Mouse (Mus musculus): ENCODE results near the gene Mea1.

The Mea1 gene

DNA sequence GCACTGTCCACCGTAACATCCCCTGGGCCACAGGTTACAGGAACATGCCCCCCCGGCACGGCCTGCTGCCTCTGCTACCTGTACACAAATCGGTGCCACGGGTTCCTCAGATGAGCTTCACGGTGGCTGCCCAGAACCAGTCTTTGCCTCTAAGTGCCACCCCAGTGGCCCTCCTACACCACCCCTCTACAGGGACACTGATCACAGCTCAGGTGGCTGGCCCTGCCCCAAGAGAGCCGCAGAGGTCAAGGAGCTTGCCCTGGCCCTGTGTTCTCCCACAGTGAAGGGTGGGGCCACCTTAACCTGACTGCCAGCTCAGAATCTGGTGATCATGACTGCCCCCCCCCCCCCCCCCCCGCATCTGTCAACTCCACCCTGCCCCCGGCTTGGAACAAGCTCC, at the start of gene Mea1:
Gene Mea1 (plus strand): TSS at position 378 of the 400 bp plus-strand sequence.
- in situ Hi-C loops (cut with MboI, MseI), result no loop called here

DNA sequence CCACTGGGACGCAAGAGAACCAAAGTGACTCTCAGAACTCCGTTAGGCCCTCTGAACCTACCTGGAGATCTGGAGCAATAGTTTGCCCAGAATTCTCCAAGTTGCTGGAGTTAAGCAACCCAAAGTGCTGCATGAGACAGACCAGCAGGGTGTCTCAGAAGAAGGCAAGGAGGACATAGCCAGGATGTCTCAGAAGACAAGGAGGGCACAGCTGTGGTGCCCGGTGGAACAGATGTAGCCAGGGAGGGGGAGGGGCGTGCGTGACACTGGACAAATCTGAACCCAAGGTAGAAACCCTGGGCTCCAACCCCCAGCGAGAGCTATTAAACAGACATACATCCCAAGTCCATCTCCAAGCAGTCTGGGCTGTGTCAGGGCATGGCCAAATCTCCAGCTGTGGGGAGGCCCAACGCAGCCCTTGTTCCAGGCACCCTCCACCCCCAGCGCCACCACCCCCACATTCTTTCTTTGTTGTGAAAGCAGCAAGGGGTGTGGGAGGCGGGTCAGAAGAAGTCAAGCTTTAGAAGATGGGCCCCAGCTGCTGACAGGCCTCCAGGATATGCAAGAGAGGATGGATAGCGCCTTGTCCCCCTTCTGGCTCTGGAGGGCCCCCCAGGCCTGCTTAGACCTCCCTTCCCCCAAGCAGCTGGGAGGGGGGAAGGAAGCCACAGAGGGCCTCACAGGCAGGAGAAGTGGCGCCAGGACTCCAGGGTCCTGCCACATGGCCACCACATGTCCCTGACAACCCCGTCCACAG, 48.7 kb upstream of the Mea1 start:
- in situ Hi-C loops (cut with MboI, MseI), result no loop called here

DNA sequence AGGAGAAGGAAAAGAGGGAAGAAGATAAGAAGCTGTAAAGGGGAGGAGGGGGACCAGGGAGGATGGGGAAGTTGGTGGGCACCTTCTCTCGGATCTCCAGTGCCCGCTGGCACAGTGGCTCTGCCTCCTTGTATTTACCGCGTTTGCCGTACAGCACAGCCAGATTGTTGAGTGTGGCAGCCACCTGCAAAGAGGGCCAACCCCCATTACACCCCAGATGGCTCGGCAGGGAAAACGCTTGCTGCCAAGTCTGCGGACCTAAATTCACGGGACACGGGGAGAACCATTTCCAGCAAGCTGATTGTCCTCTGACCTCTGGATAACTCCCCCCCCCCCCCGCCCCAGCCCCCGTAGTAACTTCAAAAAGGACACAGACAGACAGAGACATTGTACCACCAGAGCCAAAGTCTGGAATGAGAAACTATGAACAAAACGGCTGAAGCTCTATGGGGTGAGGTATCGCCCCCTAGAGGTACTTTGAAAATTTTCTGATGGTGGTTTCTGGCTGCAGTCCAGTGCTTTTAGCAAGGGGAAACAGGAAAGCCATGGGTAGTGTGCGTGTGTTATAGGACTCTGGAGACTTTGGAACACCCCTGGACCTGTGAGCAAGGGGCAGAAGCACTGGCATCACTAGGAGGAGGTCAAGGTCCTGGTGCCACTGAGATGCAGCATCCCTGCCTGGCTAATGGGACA, 41.6 kb upstream of the Mea1 start:
- in situ Hi-C loops (cut with MboI, MseI), result no loop called here

DNA sequence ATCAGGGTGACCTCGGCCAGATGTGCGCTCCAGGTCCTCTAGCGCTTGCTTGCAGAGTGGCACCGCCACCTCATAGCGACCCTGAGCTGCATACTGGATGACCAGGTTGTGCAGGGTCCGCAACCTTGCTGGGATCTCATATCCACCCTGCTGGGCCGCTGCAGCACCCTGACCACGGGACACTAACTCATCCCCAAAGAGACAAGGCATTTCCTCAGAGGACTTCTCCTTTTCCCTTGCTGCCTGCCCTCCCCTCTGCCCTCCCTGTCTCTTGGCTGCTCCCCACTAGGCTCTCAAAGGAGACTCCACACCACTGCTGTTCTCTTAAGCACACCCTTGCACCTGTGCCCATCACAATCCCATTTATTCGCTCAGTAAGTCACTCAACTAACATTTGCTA, 38.7 kb upstream of the Mea1 start:
- in situ Hi-C loops (cut with MboI, MseI), result no loop called here

DNA sequence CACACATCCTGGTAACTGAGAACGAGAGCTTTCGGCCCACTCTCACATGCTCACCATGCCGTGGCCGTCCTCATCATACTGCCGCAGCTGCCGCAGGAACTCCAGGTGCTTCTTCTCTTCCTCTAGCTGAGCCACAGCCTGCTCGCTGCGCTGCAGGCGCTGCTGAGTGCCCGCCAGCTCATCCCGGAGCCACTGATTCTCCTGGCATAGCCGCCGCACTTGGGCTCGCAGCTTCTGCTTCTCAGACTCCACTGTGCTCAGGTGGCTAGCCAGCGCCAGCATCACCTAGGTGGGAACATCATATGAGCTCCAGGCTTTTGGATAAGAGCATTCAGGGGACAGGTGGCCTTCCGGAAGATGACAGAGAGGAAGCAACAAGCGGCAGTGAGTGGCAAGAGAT, 36.5 kb upstream of the Mea1 start:
- in situ Hi-C loops (cut with MboI, MseI), result no loop called here

DNA sequence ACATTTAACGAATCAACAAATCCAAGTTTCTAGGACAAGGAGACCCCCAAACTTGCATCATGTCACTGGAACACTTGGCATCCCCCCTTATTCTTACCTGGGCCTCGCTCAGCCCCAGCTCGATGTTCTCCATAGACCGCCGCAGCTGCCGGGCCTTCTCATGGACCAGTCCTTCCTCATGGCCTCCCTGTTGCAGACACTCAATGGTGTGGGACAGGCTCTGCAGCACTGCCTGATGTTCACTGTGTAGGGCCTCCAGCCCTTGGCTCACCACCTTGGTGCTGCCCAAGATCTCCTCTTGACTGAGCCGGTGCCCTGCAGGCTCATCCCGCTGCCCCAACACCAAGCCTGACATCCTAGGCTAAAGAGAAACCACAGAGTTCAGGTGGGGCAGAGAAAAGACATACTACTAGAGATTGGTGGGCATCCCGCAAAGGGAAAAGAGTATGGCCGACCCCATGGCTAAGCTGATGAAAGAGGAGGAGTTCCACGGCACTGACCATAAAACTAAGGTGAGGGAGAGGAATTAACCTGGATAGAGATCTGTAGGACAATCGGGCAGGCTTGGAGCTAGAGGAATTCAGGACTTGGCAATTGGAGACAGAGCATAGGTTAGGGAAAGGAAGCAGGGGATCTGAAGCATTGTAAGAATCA, 34.3 kb upstream of the Mea1 start:
- in situ Hi-C loops (cut with MboI, MseI), result no loop called here

DNA sequence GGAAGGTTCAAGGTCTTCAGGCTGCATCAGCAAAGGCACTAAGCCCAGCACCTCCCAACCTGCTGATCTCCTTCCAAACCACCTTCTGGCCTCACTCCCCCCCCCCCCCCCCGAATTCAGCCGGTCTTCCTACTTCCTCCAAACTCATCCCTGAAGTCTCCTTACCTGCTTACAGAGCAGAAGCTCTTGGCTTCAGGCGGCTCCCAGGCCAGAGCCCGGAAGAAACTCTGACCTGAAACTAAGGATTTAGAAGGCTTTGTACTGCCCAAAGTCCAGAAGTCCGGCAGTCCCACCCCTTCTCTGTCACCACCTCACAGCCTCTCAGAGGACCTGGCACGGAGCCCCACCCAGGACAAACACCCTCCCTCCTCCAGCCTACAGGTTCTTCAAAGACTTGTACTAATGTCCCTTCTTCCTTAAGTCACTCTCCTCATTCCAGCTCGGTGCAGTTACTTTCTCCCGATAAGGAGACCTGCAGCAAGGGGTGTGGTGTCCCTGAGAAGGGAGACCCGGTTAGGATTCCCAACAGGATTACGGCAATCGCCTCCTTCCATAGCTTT, 33.6 kb upstream of the Mea1 start:
- in situ Hi-C loops (cut with MboI, MseI), result loop anchor here (5.0 kb wide), 1 partner anchor 93 kb away; no protein-coding TSS in a partner anchor

DNA sequence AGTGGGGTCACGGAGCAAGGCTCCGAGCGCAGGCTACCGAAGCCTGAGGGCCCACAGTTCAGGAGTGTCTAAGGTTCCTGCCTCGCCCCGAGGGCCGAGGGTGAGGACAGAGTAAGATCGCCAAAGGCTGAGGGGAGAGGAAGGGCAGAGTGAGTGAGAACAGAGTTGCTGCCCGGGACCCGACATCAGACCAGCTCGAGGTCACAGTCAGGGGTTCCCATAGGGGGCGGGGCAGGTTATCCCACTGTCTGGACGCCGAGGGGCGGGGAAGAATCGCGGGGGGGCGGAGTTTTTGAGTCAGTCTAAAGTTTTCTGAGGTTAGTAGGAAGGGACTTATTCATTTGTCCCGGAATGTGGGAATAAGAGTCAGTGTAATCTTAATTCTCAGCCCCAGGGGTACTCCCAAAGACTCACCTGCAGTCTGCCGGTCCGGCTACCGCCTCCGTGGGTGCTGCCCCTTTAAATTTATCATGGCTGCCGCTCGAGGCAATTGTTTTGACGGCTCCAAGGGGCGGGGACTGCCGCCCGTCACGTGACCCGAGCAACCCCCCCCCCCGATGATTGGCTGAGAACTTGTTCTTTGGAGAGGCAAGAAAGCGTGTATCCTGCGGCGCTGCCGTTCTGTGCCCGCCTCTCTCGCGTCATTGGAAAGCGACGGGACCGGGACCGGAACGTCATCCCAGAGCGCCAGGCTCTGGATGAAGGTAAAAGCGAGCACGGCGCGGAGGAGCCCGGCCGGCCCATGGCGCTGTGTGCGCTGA, 32.9 kb upstream of the Mea1 start, which contains the start of the genes Klc4 and Mrpl2:
Gene Klc4 (minus strand): TSS at position 462 of the 761 bp plus-strand sequence.
Gene Mrpl2 (plus strand): TSS at position 669 of the 761 bp plus-strand sequence.
- in situ Hi-C loops (cut with MboI, MseI), result loop anchor here (5.0 kb wide), 1 partner anchor 93 kb away; no protein-coding TSS in a partner anchor

DNA sequence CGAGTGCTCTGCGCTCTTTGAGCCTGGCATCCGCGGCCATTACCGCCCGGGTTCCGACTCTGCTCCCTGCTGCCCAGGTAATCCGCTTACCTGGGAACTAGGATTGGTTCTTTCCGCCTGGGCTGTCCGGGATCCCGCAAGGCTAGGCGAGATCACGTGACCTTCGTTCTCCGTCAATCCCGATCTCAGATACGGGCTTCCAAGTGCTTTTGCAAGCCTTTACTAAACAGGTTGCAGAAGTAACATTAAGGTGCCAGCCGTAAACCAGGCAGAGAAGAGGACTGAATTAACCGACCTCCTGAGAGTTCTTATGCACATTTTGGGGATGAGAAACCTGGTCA, 32.3 kb upstream of the Mea1 start:
- in situ Hi-C loops (cut with MboI, MseI), result loop anchor here (5.0 kb wide), 1 partner anchor 94 kb away; no protein-coding TSS in a partner anchor

DNA sequence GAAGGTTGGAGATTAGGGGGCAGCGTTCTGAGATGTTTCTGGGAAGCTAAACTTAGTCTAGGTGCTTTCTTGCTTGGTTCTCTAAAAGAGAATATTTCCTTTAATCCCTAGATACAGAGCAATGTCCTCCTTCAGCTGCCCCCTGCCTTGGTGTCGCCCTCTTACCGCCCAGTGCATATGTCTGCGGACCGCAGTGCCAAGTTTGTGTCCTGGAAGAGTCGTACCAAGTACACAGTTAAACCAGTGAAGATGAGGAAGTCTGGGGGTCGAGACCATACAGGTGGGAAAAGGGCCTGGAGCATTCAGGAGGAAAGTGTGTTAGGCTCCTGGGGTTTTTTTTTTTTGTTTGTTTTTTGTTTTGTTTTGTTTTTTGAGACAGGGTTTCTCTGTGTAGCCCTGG, 31.3 kb upstream of the Mea1 start:
- in situ Hi-C loops (cut with MboI, MseI), result loop anchor here (5.0 kb wide), 1 partner anchor 95 kb away; no protein-coding TSS in a partner anchor

DNA sequence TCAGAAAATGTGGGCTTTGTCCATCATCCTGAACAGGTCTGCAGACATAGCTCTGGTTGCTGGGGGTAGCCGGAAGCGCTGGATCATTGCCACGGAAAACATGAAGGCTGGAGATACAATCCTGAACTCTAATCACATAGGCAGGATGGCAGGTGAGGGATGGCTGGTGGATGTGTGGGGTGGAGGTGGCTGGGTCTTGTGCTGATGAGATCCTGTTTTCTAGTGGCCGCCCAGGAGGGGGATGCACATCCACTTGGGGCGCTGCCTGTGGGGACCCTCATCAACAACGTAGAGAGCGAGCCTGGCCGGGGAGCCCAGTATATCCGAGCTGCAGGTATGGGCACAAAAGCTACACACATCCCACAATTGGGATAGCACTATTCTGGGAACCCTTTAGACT, 30.2 kb upstream of the Mea1 start:
- in situ Hi-C loops (cut with MboI, MseI), result loop anchor here (5.0 kb wide), 1 partner anchor 96 kb away; no protein-coding TSS in a partner anchor

DNA sequence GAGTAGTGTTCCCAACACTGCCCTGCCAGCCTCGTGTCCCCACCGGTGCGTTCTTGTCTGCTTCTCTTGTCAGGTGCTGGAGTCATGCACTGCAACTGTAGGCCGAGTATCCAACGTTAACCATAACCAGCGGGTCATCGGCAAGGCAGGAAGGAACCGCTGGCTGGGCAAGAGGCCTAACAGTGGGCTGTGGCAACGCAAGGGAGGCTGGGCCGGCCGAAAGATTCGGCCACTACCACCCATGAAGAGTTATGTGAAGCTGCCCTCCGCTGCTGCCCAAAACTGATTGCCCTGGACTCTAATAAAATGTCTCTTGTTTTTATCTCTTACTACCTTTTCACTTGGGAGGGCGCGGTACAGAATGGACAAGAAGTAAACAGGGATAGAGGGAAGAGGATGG, 28.8 kb upstream of the Mea1 start:
- in situ Hi-C loops (cut with MboI, MseI), result loop anchor here (5.0 kb wide), 1 partner anchor 98 kb away; no protein-coding TSS in a partner anchor

DNA sequence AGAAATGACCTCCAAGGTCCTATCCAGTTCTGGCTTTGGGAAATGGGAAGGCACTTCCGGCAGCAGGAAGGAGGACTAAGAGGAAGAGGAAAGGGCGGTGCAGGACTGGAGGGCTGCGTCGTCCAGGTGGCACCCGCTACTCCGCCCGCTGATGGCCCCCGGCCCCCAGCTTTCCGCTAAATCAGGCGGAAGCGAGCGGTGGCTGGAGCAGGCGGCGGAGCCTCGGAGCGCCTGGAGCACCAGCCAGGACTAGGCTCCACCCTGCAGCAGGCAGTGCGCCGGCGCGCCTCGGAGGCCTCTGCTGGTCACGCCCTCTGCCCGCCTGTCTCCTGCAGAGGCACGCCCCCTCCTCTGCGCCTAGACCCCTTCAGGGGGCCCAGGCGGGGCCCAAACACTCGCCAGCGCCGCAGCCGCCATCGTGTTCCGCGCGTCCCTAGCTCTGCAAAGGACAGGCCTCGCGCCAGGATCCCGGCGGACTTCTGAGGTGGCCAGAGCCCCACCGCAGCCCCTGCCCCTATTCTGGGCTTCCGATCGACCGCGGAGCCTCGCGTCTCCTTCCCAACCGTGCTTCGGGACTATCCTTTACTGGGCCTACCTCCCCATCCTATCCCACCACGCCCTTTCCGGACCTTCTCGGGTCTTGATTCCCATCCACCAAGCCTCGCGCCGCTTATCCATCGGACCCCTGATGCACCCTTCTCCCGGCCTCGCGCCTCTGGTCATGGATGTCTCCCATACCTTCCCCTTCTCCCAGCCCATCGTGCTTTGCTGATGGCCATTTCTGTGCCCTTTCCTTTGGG, 28.2 kb upstream of the Mea1 start, which contains the start of gene Cul7:
Gene Cul7 (plus strand): TSS at position 106 of the 800 bp plus-strand sequence.
- in situ Hi-C loops (cut with MboI, MseI), result no loop called here

DNA sequence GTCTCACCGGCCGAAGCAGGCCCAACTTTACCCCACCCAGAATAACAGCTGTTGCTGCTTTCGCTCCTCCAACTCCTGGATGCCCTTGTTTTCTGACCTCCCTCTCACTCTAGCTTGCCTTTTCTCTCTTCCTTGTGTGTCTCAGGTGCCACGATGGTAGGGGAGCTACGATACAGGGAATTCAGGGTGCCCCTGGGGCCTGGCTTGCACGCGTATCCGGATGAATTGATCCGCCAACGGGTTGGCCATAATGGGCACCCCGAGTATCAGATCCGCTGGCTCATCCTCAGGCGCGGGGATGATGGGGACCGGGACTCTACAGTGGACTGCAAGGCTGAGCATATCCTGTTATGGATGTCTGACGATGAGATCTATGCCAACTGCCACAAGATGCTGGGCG, 27.3 kb upstream of the Mea1 start:
- in situ Hi-C loops (cut with MboI, MseI), result no loop called here

DNA sequence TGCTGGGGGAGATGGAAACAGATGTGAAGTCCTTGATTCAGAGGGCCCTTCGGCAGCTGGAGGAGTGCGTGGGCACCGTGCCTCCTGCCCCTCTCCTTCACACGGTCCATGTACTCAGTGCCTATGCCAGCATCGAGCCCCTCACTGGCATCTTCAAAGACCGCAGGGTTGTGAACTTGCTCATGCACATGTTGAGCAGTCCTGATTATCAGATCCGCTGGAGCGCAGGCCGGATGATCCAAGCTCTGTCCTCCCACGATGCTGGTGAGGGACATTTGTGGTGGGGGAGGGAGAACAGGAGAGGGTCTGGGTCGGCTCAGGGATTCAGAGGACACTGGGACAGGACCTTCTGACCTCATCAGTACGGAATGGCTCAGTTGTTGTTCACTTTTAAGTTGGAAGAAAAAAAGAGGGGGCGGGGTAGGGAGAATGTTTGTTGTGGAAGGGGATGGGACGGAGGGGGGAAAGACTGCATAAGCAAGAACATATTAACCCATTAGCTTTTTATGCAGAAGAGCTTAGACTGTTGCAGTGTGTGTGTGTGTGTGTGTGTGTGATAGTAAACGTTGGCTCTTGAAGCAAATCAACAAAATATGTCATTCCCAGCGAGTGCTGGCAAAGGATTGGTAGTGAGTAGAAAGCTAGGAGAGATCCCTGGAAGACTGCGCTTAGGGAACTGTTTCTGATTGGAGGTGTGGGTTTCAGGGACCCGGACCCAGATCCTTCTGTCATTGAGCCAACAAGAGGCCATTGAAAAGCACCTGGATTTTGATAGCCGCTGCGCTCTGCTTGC, 26.6 kb upstream of the Mea1 start:
- in situ Hi-C loops (cut with MboI, MseI), result no loop called here

DNA sequence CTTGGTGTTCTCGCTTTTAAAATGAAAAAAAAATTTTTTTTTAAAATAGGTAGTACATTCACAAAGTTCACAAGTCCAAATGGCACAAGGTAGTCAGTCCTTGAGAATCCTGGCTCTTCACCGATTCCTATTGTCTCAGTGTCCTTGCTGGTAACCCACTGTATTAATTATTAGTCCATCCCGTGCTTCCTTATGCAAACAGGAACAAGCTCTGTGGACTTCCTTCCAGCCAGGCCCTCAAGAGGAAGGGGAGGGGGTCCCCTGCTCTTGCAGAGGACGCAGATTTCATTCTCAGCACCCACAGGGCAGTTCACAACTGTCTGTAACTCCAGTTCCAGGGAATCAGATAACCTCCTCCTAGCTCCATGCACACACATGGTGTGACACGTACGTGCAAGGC, 22.5 kb upstream of the Mea1 start:
- in situ Hi-C loops (cut with MboI, MseI), result no loop called here

DNA sequence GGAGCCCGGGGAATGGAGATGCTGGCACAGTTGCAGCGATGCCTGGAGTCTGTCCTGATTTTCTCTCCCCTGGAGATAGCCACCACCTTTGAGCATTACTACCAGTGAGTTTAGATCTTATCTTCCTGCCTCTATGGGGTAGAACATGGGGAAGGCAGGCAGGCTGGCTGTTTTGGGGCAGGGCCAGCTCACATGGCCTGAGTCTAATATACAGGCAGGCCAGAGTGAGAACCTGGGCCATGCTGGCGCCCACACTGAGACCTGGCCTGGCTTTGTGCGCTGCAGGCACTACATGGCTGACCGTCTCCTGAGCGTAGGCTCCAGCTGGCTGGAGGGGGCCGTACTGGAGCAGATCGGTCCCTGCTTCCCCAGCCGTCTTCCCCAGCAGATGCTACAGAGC, 17.2 kb upstream of the Mea1 start:
- in situ Hi-C loops (cut with MboI, MseI), result no loop called here

DNA sequence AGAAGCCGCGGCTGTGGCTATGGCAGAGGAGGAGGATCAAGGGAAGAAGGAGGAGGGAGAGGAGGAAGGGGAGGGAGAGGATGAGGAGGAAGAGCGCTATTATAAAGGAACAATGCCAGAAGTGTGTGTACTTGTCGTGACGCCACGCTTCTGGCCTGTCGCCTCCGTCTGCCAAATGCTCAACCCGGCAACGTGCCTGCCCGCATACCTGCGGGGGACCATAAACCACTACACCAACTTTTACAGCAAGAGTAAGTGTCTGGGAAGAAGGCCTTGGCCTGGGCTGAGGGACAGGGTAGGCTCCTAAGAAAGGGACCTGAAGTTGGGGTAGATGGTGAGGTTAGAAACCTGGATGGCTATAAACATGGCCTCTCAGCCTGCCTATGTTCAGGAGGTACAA, 16.6 kb upstream of the Mea1 start:
- in situ Hi-C loops (cut with MboI, MseI), result no loop called here

DNA sequence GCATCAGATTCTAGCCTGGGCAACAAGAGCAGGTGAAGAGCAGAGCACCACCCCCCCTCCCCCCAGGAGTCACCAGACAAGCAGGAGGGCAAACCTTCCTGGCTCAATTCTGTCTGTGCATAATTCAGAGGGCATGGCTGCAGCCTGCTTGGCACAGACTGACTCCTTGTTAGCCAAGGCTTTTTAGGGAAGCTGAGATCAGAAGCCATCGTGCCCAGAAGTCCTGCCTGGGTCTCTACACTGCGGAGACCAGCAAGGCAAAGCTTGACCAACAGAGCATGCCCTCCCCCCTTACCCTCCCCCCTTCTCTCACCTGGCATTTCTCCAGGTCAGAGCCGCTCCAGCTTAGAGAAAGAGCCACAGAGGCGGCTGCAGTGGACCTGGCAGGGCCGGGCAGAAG, 15.9 kb upstream of the Mea1 start:
- in situ Hi-C loops (cut with MboI, MseI), result no loop called here

DNA sequence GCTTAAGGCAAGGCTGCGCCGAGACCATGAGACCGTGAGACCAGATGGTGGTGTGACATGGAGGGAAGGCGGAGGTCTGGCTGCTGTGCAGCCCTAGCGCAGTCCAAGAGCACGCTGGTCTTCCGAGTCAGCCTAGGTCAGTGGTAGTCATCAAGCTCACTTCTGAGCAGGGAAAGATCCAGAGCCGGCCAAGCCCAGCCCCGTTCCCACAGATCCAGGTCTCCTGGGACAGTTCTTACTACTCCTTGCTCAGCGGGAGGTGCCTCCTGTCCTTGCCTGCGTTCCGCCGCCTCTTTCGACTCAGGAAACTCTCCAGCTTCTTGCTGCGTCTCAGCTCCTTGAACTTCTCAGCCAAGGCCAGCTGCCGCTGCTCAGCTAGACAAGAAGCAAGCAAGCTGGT, 10.9 kb upstream of the Mea1 start:
- in situ Hi-C loops (cut with MboI, MseI), result no loop called here
